Mouse (Mus musculus) midbrain, embryonic 11.5 days (tissue): Measurements from ENCODE around the gene Emc7. TPM values are rescaled to one million over a fixed set of nuclear protein-coding genes. Genes with fewer than 3 reads are reported as not detected.

Experiments used
- ATAC-seq: fragments of 200-750 bp; cut with Nextera tagmentation; 2 replicates; pipeline ENCODE4 v1.8.0; 2017; ENCODE audit warnings: moderate TSS enrichment, moderate library complexity; ENCODE audit not compliant: low FRiP score
- DNase-seq: peaks from one replicate; pipeline ENCODE4 v3.0.0; 2015; ENCODE audit warnings: low spot score; ENCODE audit errors: missing footprints
- H3K27ac ChIP-seq: fragments of 300-500 bp; sonication (generic); 2 replicates; pipeline ENCODE4 v1.5.1; 2014; ENCODE audit warnings: low read depth, low read length
- H3K27me3 ChIP-seq: fragments of 300-500 bp; sonication (generic); 2 replicates; pipeline ENCODE4 v1.6.1; 2014; ENCODE audit warnings: mild to moderate bottlenecking, low read length, moderate library complexity, mixed read lengths; ENCODE audit not compliant: control insufficient read depth, insufficient read depth
- H3K36me3 ChIP-seq: fragments of 300-500 bp; sonication (generic); 2 replicates; pipeline ENCODE4 v1.6.1; 2014; ENCODE audit warnings: mild to moderate bottlenecking, low read length, moderate library complexity, mixed read lengths; ENCODE audit not compliant: control insufficient read depth, insufficient read depth
- H3K4me1 ChIP-seq: fragments of 300-500 bp; sonication (generic); 2 replicates; pipeline ENCODE4 v1.6.1; 2014; ENCODE audit warnings: low read length; ENCODE audit not compliant: control insufficient read depth, insufficient read depth
- H3K4me2 ChIP-seq: fragments of 300-500 bp; sonication (generic); 2 replicates; pipeline ENCODE4 v1.6.1; 2014; ENCODE audit warnings: mild to moderate bottlenecking, moderate library complexity
- H3K4me3 ChIP-seq: fragments of 300-500 bp; sonication (generic); 2 replicates; pipeline ENCODE4 v1.5.1; 2014; ENCODE audit warnings: low read depth, low read length
- H3K9ac ChIP-seq: fragments of 300-500 bp; sonication (generic); 2 replicates; pipeline ENCODE4 v1.6.1; 2014; ENCODE audit warnings: low read length
- H3K9me3 ChIP-seq: fragments of 300-500 bp; sonication (generic); 2 replicates; pipeline ENCODE4 v1.6.1; 2016; ENCODE audit warnings: low read length; ENCODE audit not compliant: control insufficient read depth
- WGBS: fragments of 180-500 bp; shearing (Covaris S2); extraction: QIAGEN DNeasy Blood & Tissue Kit; methylation state at CpG from one replicate; pipeline ENCODE4 v1.1.7; 2014; 5-methylcytosine and 5-hydroxymethylcytosine counted together
- polyA plus RNA-seq: library from polyadenylated mRNA; unstranded; fragments of >200 nt; fragmentation: Nextera tagmentation; extraction: Ambion mirVana; gene quantifications from 2 replicates; pipeline ENCODE4 v1.2.1, GENCODE M21; 2014

The Emc7 gene
- polyA plus RNA-seq, 1 experiment from 2014 or later: 11.2 TPM

GRCm38 (mm10) chr2:112503978-112504377, 49.2 kb downstream of the Emc7 start:
- H3K27me3 ChIP-seq: no peaks in the 10 kb centered on the region
- no peaks in the 10 kb centered on the region; the same call in 1 of the 2 replicates for H3K4me1 ChIP-seq
- DNase-seq: no peak
- 92% methylated on average over 6 of the region's 6 CpGs for WGBS
- no peak overlapping the region for H3K27ac ChIP-seq
- H3K9me3 ChIP-seq: no peaks in the 10 kb centered on the region
- no peak overlapping the region for H3K9ac ChIP-seq
- H3K36me3 ChIP-seq: no peaks in the 10 kb centered on the region
- no peak for ATAC-seq
- H3K4me3 ChIP-seq: no peak overlapping the region
- no peak overlapping the region for H3K4me2 ChIP-seq

GRCm38 (mm10) chr2:112506841-112507435, 52.1 kb downstream of the Emc7 start:
- Histone ChIP-seq H3K27ac (no peak overlapping the region), H3K36me3 (no peaks in the 10 kb centered on the region), H3K4me3 (no peak overlapping the region), H3K9ac (no peak overlapping the region), H3K4me2 (no peak overlapping the region), H3K4me1 (no peaks in the 10 kb centered on the region), H3K9me3 (no peaks in the 10 kb centered on the region), H3K27me3 (no peaks in the 10 kb centered on the region)
- no peak for ATAC-seq
- no peak for DNase-seq
- WGBS: 81% methylated on average over 5 of the region's 5 CpGs

GRCm38 (mm10) chr2:112507444-112507843, 52.6 kb downstream of the Emc7 start:
- Histone ChIP-seq H3K4me2 (no peak overlapping the region), H3K9ac (no peak overlapping the region), H3K4me3 (no peak overlapping the region), H3K9me3 (no peaks in the 10 kb centered on the region), H3K4me1 (no peaks in the 10 kb centered on the region), H3K27me3 (no peaks in the 10 kb centered on the region), H3K27ac (no peak overlapping the region), H3K36me3 (no peaks in the 10 kb centered on the region)
- ATAC-seq (no peak), DNase-seq (no peak)
- 95% methylated on average over 1 of the region's 1 CpGs for WGBS

- H3K4me1 ChIP-seq: no peaks in the 10 kb centered on the region
Observed at GRCm38 (mm10) chr2:112510140-112510539, 55.3 kb downstream of the Emc7 start.

GRCm38 (mm10) chr2:112513036-112513435, 58.2 kb downstream of the Emc7 start:
- WGBS: 76% methylated on average over 1 of the region's 1 CpGs
- ATAC-seq: no peak
- no peak for DNase-seq
- Histone ChIP-seq H3K27me3 (no peaks in the 10 kb centered on the region), H3K9me3 (no peaks in the 10 kb centered on the region), H3K36me3 (no peaks in the 10 kb centered on the region), H3K4me2 (no peak overlapping the region), H3K4me1 (no peaks in the 10 kb centered on the region), H3K27ac (no peak overlapping the region), H3K9ac (no peak overlapping the region), H3K4me3 (no peak overlapping the region)

More at GRCm38 (mm10) chr2:112510140-112510539, 55.3 kb downstream of the Emc7 start:
- ATAC-seq: no peak
- no peak for DNase-seq
- Histone ChIP-seq H3K36me3 (no peaks in the 10 kb centered on the region), H3K9ac (no peak overlapping the region), H3K4me3 (no peak overlapping the region), H3K27me3 (no peaks in the 10 kb centered on the region), H3K27ac (no peak overlapping the region), H3K4me2 (no peak overlapping the region), H3K9me3 (no peaks in the 10 kb centered on the region)
- WGBS: 91% methylated on average over 4 of the region's 4 CpGs

GRCm38 (mm10) chr2:112516728-112517127, 61.9 kb downstream of the Emc7 start:
- no peak overlapping the region for H3K4me2 ChIP-seq
- no peak overlapping the region for H3K9ac ChIP-seq
- no peak for DNase-seq
- no peaks in the 10 kb centered on the region for H3K36me3 ChIP-seq
- H3K27me3 ChIP-seq: no peaks in the 10 kb centered on the region
- no peak overlapping the region for H3K4me3 ChIP-seq
- H3K4me1 ChIP-seq: no peaks in the 10 kb centered on the region
- WGBS: 76% methylated on average over 3 of the region's 3 CpGs
- H3K27ac ChIP-seq: no peak overlapping the region
- no peak for ATAC-seq
- H3K9me3 ChIP-seq: no peaks in the 10 kb centered on the region

GRCm38 (mm10) chr2:112517218-112517617, 62.4 kb downstream of the Emc7 start:
- WGBS: 91% methylated on average over 3 of the region's 3 CpGs
- ATAC-seq (no peak), DNase-seq (no peak)
- Histone ChIP-seq H3K9me3 (no peaks in the 10 kb centered on the region), H3K4me3 (no peak overlapping the region), H3K9ac (no peak overlapping the region), H3K27me3 (no peaks in the 10 kb centered on the region), H3K36me3 (no peaks in the 10 kb centered on the region), H3K4me2 (no peak overlapping the region), H3K4me1 (no peaks in the 10 kb centered on the region), H3K27ac (no peak overlapping the region)

GRCm38 (mm10) chr2:112518541-112518940, 63.7 kb downstream of the Emc7 start:
- Histone ChIP-seq H3K27me3 (no peaks in the 10 kb centered on the region), H3K9ac (no peak overlapping the region), H3K27ac (no peak overlapping the region), H3K36me3 (no peaks in the 10 kb centered on the region), H3K4me3 (no peak overlapping the region), H3K9me3 (no peaks in the 10 kb centered on the region), H3K4me2 (no peak overlapping the region), H3K4me1 (no peaks in the 10 kb centered on the region)
- ATAC-seq (no peak), DNase-seq (no peak)

GRCm38 (mm10) chr2:112520526-112521482, 66.0 kb downstream of the Emc7 start:
- Histone ChIP-seq H3K4me3 (no peak overlapping the region), H3K27me3 (no peaks in the 10 kb centered on the region), H3K36me3 (no peaks in the 10 kb centered on the region), H3K9me3 (no peaks in the 10 kb centered on the region), H3K9ac (no peak overlapping the region), H3K4me1 (no peaks in the 10 kb centered on the region), H3K4me2 (no peak overlapping the region), H3K27ac (no peak overlapping the region)
- ATAC-seq: no peak
- 87% methylated on average over 4 of the region's 4 CpGs for WGBS
- no peak for DNase-seq
